Mouse (Mus musculus) ES-E14 (cell line): ENCODE measurements at regions not wholly inside any gene's neighbourhood (a gene's known extent, or its start where the extent isn't known, plus 50 kb on each side); places are given as distances from the start of the nearest gene placed in this dataset.

Experiments
- CHD2 ChIP-seq: IDR thresholded peaks from 2 replicates; pipeline ENCODE4 v1.6.1; 2014; ENCODE audit warnings: mild to moderate bottlenecking, low read depth, low read length, inconsistent platforms
- HCFC1 ChIP-seq: IDR thresholded peaks from 2 replicates; pipeline ENCODE4 v1.6.1; 2012; ENCODE audit warnings: low read length, inconsistent platforms, borderline replicate concordance; ENCODE audit not compliant: insufficient read depth
- MAFK ChIP-seq: IDR thresholded peaks from 2 replicates; pipeline ENCODE4 v1.6.1; 2014; ENCODE audit warnings: mild to moderate bottlenecking, low read depth, low read length, inconsistent platforms; ENCODE audit not compliant: insufficient read depth
- ZC3H11A ChIP-seq: IDR thresholded peaks from 2 replicates; pipeline ENCODE4 v1.6.1; 2012; ENCODE audit warnings: low read depth, mild to moderate bottlenecking, inconsistent platforms, low read length, borderline replicate concordance

DNA sequence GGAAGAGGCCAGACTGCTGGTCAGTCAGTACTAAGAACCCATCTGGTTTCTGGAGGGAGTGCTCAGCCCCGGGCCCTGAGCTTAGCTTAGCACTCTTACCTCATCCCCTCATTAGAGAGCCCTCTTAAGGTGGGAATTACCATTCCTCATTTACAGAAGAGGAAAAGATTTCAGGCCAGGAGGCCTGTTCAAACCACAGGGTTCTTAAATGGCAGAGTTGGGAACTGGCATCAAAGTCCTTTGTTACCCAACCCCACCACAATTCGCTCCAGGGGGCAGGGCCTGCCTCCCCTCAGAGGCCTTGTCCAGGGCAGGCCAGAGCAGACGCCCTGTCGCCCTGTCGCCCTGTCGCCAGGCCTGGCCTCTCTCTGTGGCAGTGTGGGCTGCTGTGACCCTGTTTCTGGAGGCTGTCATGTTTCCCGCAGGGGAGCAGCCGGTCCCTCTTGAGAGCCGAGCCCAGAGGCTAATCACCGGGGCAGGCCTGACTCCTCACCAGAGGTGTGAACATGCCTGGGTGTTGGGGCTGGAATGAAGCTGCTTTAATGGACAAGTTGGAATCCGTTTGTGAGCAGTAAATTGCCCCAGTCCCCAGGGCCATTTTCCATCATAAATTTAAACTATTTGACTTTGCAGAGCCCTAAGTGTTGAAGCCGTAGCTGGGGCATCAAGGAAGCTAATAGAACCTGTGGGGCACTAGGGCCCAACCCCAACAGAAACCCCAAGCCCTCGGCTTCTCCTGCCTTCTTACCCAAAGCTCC, 116.9 kb upstream of the Haao start:
- TF ChIP-seq ZC3H11A (no peak), MAFK (no peak), HCFC1 (no peak), CHD2 (no peak)
